Mouse (Mus musculus): Measurements from ENCODE around the gene AL732309.1. TPM values are rescaled to one million over a fixed set of nuclear protein-coding genes. Genes with fewer than 3 reads are reported as not detected.

AL732309.1 gene
- total and polyA plus RNA-seq, 3 experiments: 3.1 to 22.6 (median 3.2) TPM

- DNase-seq: no peak
These were observed 32.2 kb downstream of the AL732309.1 start, which contains the start of gene Stpg3 for GRCm38 (mm10) chr2:25214444-25214843. Gene Stpg3 (minus strand): TSS chr2:25214637.

DNA sequence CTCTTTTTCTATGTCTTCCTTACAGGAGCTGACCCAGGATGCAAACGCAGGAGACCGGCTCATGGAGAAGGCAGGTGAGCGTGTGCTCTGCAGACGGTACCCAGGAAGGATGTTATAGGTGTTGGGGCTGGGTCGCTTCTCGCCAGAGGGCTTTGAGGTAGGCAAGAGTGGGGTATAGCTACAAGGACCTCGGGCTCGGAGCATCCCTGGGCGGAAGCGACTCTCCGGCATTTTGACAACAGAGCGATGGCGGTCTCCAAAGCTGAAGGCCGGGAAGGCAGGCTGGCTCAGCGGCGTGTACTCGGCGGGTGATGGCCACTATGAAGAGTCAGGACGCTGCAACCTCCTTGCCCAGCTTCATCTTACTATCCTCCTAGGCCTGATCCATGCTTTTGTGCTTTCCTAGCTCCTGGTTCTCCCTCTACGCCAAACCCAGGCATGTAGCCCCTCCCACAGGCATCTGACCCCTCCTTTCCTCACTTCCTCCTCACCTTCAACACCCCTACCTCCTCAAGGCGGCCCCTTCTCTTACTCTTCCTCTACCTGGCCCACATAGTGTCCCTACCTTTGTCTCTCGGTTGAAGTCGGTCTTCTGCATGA is 33.3 kb downstream of the AL732309.1 start:
- DNase-seq: no peak

DNA sequence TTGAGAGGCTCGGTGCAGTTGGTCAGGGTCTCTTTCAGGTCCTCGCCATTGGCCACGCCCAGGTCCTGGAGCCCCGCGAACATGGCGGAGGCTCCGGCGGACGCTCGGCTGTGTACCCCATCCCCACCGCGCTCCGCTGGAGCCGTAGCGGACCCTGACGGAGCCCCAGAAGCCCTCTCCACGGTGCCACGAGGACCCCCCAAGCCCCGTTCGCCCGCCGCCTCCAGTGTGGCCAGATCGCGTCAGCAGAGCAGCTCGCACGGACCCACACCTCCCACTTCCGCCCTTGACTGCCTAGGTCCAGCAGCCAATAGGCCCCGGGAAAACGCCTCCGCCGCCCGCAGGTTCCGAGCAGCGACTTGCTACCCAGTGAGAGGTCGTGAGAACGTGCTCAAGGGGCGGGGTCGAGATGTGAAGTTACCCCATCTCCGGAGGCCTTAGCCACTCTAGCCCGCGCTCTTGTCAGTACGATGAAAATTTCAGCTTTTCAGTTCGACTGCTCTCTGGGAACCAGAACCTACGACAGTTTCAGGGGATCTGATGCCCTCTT is 35.5 kb downstream of the AL732309.1 start, which contains the start of gene Nelfb:
Gene Nelfb (minus strand): TSS at position 369 of the 550 bp plus-strand sequence.
- DNase-seq: peak; percentile 95

- no peak for DNase-seq
These were observed 36.0 kb downstream of the AL732309.1 start for GRCm38 (mm10) chr2:25210686-25211085.

DNA sequence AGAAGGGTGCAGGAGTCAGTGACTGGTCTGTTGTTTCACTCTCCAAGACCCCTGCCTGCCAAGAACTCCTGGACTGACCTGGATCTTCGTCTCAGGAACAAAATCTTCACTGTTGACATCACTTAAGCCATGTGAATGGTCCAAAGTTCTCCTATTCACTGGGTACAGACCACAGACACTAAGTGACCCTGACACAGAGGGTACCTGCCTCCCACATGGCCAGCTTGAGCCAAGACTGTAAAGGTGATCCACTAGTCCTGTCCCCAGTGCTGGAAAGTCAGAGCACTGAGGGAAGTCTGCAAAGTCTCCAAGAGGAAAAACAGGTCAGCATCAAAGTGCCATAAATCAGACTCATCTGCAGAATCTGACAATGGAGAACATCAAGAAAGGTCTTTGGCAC is 39.1 kb downstream of the AL732309.1 start:
- DNase-seq: no peak

- DNase-seq: no peak
These were observed 42.9 kb downstream of the AL732309.1 start for GRCm38 (mm10) chr2:25203631-25204214.

DNA sequence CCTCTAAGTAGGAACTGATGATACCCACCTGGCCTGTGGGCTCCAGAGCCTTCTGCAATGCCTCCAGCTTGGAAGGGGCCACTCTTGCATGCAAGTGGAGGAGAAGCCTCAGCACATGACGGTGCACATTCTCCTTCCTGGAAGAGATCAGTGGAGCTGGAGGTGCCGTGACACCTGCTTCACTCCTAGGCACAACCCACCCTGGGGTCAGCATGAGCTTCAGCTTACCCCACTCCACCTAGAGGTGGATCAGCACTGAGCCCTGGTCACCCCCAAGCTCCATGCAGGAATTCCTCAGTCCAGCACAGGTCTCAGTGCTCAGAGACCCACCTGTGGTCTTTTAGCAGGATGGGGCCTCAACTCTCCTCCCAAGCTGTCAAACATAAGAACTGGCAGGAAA is 46.0 kb downstream of the AL732309.1 start:
- DNase-seq: no peak

DNA sequence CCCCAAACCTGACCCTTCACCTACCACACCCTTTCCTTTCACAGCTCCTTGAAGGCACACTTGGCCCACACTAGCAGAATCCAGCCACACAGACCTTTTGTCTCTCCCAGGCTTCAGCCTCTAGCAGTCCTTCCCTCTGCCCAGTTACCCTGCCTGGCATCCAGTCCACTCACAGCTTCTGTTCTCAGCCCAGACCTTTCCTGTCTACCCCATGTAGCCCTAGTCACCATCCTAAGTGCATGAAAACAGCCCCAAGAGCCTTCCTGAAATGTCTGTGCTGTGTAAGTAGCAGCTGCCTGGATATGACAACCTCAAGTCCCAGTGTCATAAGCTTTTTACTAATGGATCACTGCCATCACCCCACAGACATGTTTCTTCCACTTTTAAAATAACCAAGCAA is 48.7 kb downstream of the AL732309.1 start:
- no peak for DNase-seq

DNA sequence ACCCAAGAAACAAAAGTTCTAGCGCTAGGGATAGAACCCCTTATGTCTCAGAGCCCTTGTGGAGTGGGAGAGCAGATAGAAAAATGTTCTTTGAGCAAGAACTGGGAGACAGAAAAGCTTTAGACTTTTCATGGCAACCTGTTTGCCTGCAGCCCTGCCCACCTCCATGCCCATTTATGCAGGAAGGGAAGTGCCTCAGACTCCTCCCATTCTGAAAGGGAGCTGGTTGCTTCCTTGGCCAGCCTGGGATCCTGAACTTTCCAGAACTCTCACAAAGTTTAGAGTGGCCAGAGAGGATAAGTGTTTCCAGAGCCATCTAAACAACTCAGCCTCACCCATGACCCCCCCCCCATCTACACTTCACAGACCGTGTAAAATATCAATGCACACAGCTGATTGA is 49.5 kb downstream of the AL732309.1 start:
- no peak for DNase-seq

DNA sequence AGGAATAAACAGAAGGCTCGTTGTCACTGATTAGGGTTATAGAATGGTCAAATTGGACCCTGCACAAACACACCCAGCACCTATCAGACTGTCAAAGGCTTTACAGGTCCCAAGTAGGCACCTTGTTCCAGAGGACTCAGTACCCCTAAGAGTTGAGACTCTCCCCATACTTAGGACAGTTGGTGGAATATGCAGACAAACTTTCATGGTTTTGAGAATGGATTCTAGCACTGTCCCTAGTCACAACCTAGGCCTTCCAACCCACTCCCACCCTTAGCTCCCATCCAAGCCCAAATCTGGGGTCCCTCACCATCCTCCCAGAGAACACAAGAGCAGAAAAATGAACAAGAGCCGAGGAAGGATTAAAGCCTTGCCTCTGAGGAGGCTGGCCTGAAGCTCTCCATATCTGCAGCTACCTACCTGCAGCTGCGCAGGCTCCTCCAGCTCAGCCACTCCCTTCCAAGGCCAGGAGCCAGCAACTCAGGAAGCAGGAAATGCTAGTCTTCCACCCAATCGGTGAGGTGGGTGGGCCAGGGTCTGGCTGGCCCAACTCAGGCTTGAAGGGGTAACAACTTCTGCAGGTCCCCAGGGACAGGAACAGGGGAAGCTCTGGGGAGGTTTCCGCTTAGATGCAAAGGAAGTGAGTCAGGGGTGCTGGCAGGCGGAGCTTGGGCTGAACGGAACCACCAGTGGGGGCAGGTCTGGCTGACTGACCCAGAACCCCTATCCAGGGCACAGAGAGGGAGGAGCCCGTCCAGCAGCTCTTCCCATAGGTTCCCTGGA is 50.3 kb downstream of the AL732309.1 start, which contains the start of gene Tor4a:
Gene Tor4a (minus strand): TSS at position 715 of the 783 bp plus-strand sequence.
- peak; percentile 93 for DNase-seq

- DNase-seq: peak; percentile 89
These were observed 51.2 kb downstream of the AL732309.1 start for GRCm38 (mm10) chr2:25195211-25196156.

Other genes with a start within 250 kb of the AL732309.1 start
Only the 30 nearest of the 32 such genes appear.
- gene Nsmf, start 192.5 kb downstream of the AL732309.1 start, total RNA-seq (2021): 10 to 100 TPM; 32.8 to 52.9 TPM
- gene Nsmf, start 192.5 kb downstream of the AL732309.1 start, polyA plus RNA-seq (2012; rRNA removed): 99.9 and 113 TPM in 2 replicates
- under 1 TPM in 1 of 2 experiments, not detected in 1; 0.40 TPM for gene Entpd8, start 166.6 kb downstream of the AL732309.1 start, total RNA-seq (2021)
- gene Entpd8, start 166.6 kb downstream of the AL732309.1 start, polyA plus RNA-seq (2012; rRNA removed): 0.08 and 0.11 TPM in 2 replicates
- gene Noxa1, start 151.7 kb downstream of the AL732309.1 start, total RNA-seq (2021): not detected
- not detected in 2 replicates for gene Noxa1, start 151.7 kb downstream of the AL732309.1 start, polyA plus RNA-seq (2012; rRNA removed)
- gene Nrarp, start 66.1 kb downstream of the AL732309.1 start, total RNA-seq (2021): 1 to 10 TPM; 1.9 to 3.6 TPM
- 12.0 and 19.0 TPM in 2 replicates for gene Nrarp, start 66.1 kb downstream of the AL732309.1 start, polyA plus RNA-seq (2012; rRNA removed)
- gene Tor4a, start 50.0 kb downstream of the AL732309.1 start, total RNA-seq (2021): 10 to 100 TPM; 21.9 to 24.2 TPM
- 51.3 and 60.0 TPM in 2 replicates for gene Tor4a, start 50.0 kb downstream of the AL732309.1 start, polyA plus RNA-seq (2012; rRNA removed)
- gene Nelfb, start 35.4 kb downstream of the AL732309.1 start, total RNA-seq (2021): 10 to 100 TPM; 36.3 to 57.4 TPM
- 37.5 and 38.2 TPM in 2 replicates for gene Nelfb, start 35.4 kb downstream of the AL732309.1 start, polyA plus RNA-seq (2012; rRNA removed)
- gene Stpg3, start 32.2 kb downstream of the AL732309.1 start, total RNA-seq (2021): not detected
- not detected in 2 replicates for gene Stpg3, start 32.2 kb downstream of the AL732309.1 start, polyA plus RNA-seq (2012; rRNA removed)
- not detected for gene Fam166a, start 28.1 kb downstream of the AL732309.1 start, total RNA-seq (2021)
- 0.15 and 0.16 TPM in 2 replicates for gene Fam166a, start 28.1 kb downstream of the AL732309.1 start, polyA plus RNA-seq (2012; rRNA removed)
- 100 to 1,000 TPM; 303 to 312 TPM for gene Tubb4b, start 22.2 kb downstream of the AL732309.1 start, total RNA-seq (2021)
- gene Tubb4b, start 22.2 kb downstream of the AL732309.1 start, polyA plus RNA-seq (2012; rRNA removed): 210 and 267 TPM in 2 replicates
- not detected for gene Slc34a3, start 12.5 kb downstream of the AL732309.1 start, total RNA-seq (2021)
- gene Slc34a3, start 12.5 kb downstream of the AL732309.1 start, polyA plus RNA-seq (2012; rRNA removed): not detected in 2 replicates
- gene Rnf224, start 10.1 kb downstream of the AL732309.1 start, total RNA-seq (2021): not detected
- not detected in 2 replicates for gene Rnf224, start 10.1 kb downstream of the AL732309.1 start, polyA plus RNA-seq (2012; rRNA removed)
- 1 to 10 TPM; 6.7 to 8.5 TPM for gene Rnf208, start 4.6 kb downstream of the AL732309.1 start, total RNA-seq (2021)
- 25.8 and 36.4 TPM in 2 replicates for gene Rnf208, start 4.6 kb downstream of the AL732309.1 start, polyA plus RNA-seq (2012; rRNA removed)
- not detected for gene Cysrt1, start 4.4 kb downstream of the AL732309.1 start, total RNA-seq (2021)
- 0.12 TPM in 1 of 2 replicates, not detected in the other for gene Cysrt1, start 4.4 kb downstream of the AL732309.1 start, polyA plus RNA-seq (2012; rRNA removed)
- 10 to 100 TPM; 23.9 to 32.0 TPM for gene Tmem203, start 8.6 kb upstream of the AL732309.1 start, total RNA-seq (2021)
- gene Tmem203, start 8.6 kb upstream of the AL732309.1 start, polyA plus RNA-seq (2012; rRNA removed): 114 and 116 TPM in 2 replicates
- 10 to 100 TPM in 1 of 2 experiments, 1 to 10 TPM in 1; 10.0 to 13.1 TPM for gene Tprn, start 15.8 kb upstream of the AL732309.1 start, total RNA-seq (2021)
- gene Tprn, start 15.8 kb upstream of the AL732309.1 start, polyA plus RNA-seq (2012; rRNA removed): 13.6 and 14.6 TPM in 2 replicates
- 10 to 100 TPM; 37.6 to 46.1 TPM for gene Ssna1, start 25.6 kb upstream of the AL732309.1 start, total RNA-seq (2021)
- 55.2 and 62.1 TPM in 2 replicates for gene Ssna1, start 25.6 kb upstream of the AL732309.1 start, polyA plus RNA-seq (2012; rRNA removed)
- 10 to 100 TPM; 78.8 to 82.7 TPM for gene Anapc2, start 25.6 kb upstream of the AL732309.1 start, total RNA-seq (2021)
- 93.1 and 110 TPM in 2 replicates for gene Anapc2, start 25.6 kb upstream of the AL732309.1 start, polyA plus RNA-seq (2012; rRNA removed)
- gene Tmem210, start 41.3 kb upstream of the AL732309.1 start, total RNA-seq (2021): not detected
- gene Tmem210, start 41.3 kb upstream of the AL732309.1 start, polyA plus RNA-seq (2012; rRNA removed): not detected in 2 replicates
- gene Lrrc26, start 43.1 kb upstream of the AL732309.1 start, total RNA-seq (2021): not detected
- gene Lrrc26, start 43.1 kb upstream of the AL732309.1 start, polyA plus RNA-seq (2012; rRNA removed): not detected in 2 replicates
- gene Grin1, start 72.3 kb upstream of the AL732309.1 start, total RNA-seq (2021): 10 to 100 TPM in 1 of 2 experiments, 1 to 10 TPM in 1; 8.3 to 13.3 TPM
- gene Grin1, start 72.3 kb upstream of the AL732309.1 start, polyA plus RNA-seq (2012; rRNA removed): 15.3 and 16.4 TPM in 2 replicates
- gene Man1b1, start 85.5 kb upstream of the AL732309.1 start, total RNA-seq (2021): 10 to 100 TPM; 53.6 to 59.9 TPM
- 10.3 and 13.5 TPM in 2 replicates for gene Man1b1, start 85.5 kb upstream of the AL732309.1 start, polyA plus RNA-seq (2012; rRNA removed)
- gene Dpp7, start 109.5 kb upstream of the AL732309.1 start, total RNA-seq (2021): 10 to 100 TPM; 34.2 to 38.5 TPM
- 47.1 and 55.0 TPM in 2 replicates for gene Dpp7, start 109.5 kb upstream of the AL732309.1 start, polyA plus RNA-seq (2012; rRNA removed)
- 10 to 100 TPM; 15.0 to 22.7 TPM for gene Uap1l1, start 118.8 kb upstream of the AL732309.1 start, total RNA-seq (2021)
- 28.4 and 41.5 TPM in 2 replicates for gene Uap1l1, start 118.8 kb upstream of the AL732309.1 start, polyA plus RNA-seq (2012; rRNA removed)
- under 1 TPM in 1 of 2 experiments, not detected in 1; 0.23 TPM for gene Sapcd2, start 125.5 kb upstream of the AL732309.1 start, total RNA-seq (2021)
- gene Sapcd2, start 125.5 kb upstream of the AL732309.1 start, polyA plus RNA-seq (2012; rRNA removed): 3.9 and 4.4 TPM in 2 replicates
- gene Entpd2, start 149.0 kb upstream of the AL732309.1 start, total RNA-seq (2021): 1 to 10 TPM; 3.7 to 7.2 TPM
- gene Entpd2, start 149.0 kb upstream of the AL732309.1 start, polyA plus RNA-seq (2012; rRNA removed): 21.1 and 24.7 TPM in 2 replicates
- 100 to 1,000 TPM; 128 to 145 TPM for gene Npdc1, start 152.5 kb upstream of the AL732309.1 start, total RNA-seq (2021)
- 685 and 775 TPM in 2 replicates for gene Npdc1, start 152.5 kb upstream of the AL732309.1 start, polyA plus RNA-seq (2012; rRNA removed)
- gene Fut7, start 176.4 kb upstream of the AL732309.1 start, total RNA-seq (2021): under 1 TPM in 1 of 2 experiments, not detected in 1; 0.24 TPM
- 0.10 and 0.40 TPM in 2 replicates for gene Fut7, start 176.4 kb upstream of the AL732309.1 start, polyA plus RNA-seq (2012; rRNA removed)
- 10 to 100 TPM; 32.1 to 42.7 TPM for gene Abca2, start 181.8 kb upstream of the AL732309.1 start, total RNA-seq (2021)
- gene Abca2, start 181.8 kb upstream of the AL732309.1 start, polyA plus RNA-seq (2012; rRNA removed): 86.8 and 118 TPM in 2 replicates
- gene Clic3, start 210.0 kb upstream of the AL732309.1 start, total RNA-seq (2021): under 1 TPM in 1 of 2 experiments, not detected in 1; 0.66 TPM
- gene Clic3, start 210.0 kb upstream of the AL732309.1 start, polyA plus RNA-seq (2012; rRNA removed): 1.6 and 3.4 TPM in 2 replicates
- gene Paxx, start 214.2 kb upstream of the AL732309.1 start, total RNA-seq (2021): 10 to 100 TPM; 33.3 to 35.2 TPM
- gene Paxx, start 214.2 kb upstream of the AL732309.1 start, polyA plus RNA-seq (2012; rRNA removed): 85.9 and 124 TPM in 2 replicates